ENCODE assay signal across 9 mouse cellular contexts in the genomic region with DNA sequence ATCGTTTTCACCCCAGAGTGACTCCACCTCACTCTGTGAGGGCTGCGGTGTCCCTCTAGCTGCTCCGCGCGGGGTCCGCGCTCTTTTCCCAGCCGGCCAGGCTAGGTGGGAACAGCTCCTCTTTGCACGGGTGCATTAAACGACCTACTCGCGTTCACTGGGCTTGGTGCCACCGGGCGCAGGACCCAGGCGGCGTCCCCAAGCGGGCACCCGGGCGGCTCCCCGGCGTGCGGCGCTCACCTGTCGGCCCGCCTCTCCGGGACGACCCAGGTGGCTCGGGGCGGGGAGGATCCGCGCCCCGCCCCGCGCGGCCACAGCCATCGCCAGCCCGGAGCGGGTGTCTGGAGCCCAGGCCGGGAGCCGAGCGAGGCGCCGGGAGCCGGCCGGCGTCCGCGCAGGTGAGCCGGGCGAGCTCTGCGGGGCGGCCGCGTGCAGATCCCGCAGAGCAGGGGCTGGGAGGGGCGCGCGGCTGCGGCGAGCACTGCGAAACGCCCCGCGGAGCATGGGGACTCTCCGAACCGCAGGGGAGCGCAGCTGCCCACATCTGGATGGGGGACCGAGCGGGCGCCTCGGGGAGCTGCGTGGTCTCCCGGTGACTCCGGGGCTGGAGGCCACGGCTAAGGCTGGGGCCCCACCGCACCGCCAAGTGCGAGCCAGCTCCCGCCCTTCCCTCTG. TPM values are rescaled to one million over a fixed set of nuclear protein-coding genes. Genes with fewer than 3 reads are reported as not detected.
DNase-seq lines count a peak whose midpoint lies in the region; ATAC-seq and TF ChIP-seq lines count a peak whose summit lies in the region.
"Had no signal": no experiment of that assay in that cellular context is flagged by ENCODE, and none has a peak within 500 bp of the region (broad histone marks: within the 10 kb centered on the region; RNA-seq: fewer than 3 reads in every experiment).

Gene Lypd6b, plus strand, starts transcription at position 313 of the 675 bp plus-strand sequence.

- H3K4me3 ChIP-seq in intestine, embryonic 15.5 days (replicated peaks), result peak within 1 kb of the TSS; percentile 60
- peak within 1 kb of the TSS; percentile 45 for H3K4me3 ChIP-seq in liver, postnatal 0 days (ENCODE audit: low read depth, low read length)
- peak within 1 kb of the TSS; percentile 55 for H3K4me3 ChIP-seq in olfactory bulb, adult 2 months (ENCODE audit: insufficient read depth, low read depth, low read length)

- no peak within 1 kb of the TSS for H3K27ac ChIP-seq in intestine, embryonic 15.5 days
- no peak within 1 kb of the TSS for H3K27ac ChIP-seq in liver, postnatal 0 days (ENCODE audit: low read depth)
- no peak within 1 kb of the TSS for H3K27ac ChIP-seq in olfactory bulb, adult 2 months (ENCODE audit: insufficient read depth, low read depth, low read length)

- no peak for TF ChIP-seq CTCF in liver, postnatal 0 days (IDR thresholded peaks at IDR 0.05; ENCODE audit: low read depth)
- TF ChIP-seq CTCF in olfactory bulb, adult 2 months (IDR thresholded peaks at IDR 0.05; ENCODE audit: insufficient read depth, low read depth, low read length), result no peak

- under 1% methylated on average over 74 of the region's 79 CpGs for WGBS in intestine, embryonic 15.5 days
- WGBS in liver, postnatal 0 days (ENCODE audit: insufficient replicate concordance), result 1% methylated on average over 70 of the region's 79 CpGs
- WGBS in olfactory bulb, adult 2 months, result 3% methylated on average over 79 of the region's 79 CpGs

- no peak for TF ChIP-seq POLR2A in olfactory bulb, adult 2 months (IDR thresholded peaks at IDR 0.05; ENCODE audit: insufficient read depth, low read depth, low read length)

- 0 out of 2 replicates have a peak, but pooled peaks cover 7% of the 10 kb centered on the region for H3K4me1 ChIP-seq in intestine, embryonic 15.5 days (replicated peaks)
- peaks cover 9% of the 10 kb centered on the region for H3K4me1 ChIP-seq in liver, postnatal 0 days (ENCODE audit: insufficient read depth)
- H3K4me1 ChIP-seq in olfactory bulb, adult 2 months (ENCODE audit: control insufficient read depth, insufficient read depth, low read length), result peaks cover 13% of the 10 kb centered on the region

- TF ChIP-seq EP300 in liver, postnatal 0 days (IDR thresholded peaks at IDR 0.05; ENCODE audit: low read depth), result no peak

- H3K27me3 ChIP-seq in intestine, embryonic 15.5 days (replicated peaks), result peaks cover 11% of the 10 kb centered on the region; the same call in 1 of the 2 replicates
- H3K27me3 ChIP-seq in liver, postnatal 0 days (ENCODE audit: insufficient read depth, low read length), result peaks cover 45% of the 10 kb centered on the region
- H3K27me3 ChIP-seq: CH12.LX had no signal

- peak within 1 kb of the TSS; percentile 99 for H3K4me2 ChIP-seq in intestine, embryonic 15.5 days (replicated peaks)
- H3K4me2 ChIP-seq in liver, postnatal 0 days (ENCODE audit: low read depth, low read length), result peak within 1 kb of the TSS; percentile 74

- no peaks in the 10 kb centered on the region for H3K9me3 ChIP-seq in intestine, embryonic 15.5 days
- H3K9me3 ChIP-seq in liver, postnatal 0 days (ENCODE audit: low read length), result no peaks in the 10 kb centered on the region

- ATAC-seq in intestine, embryonic 15.5 days, result peak; percentile 94
- peak; percentile 44 for ATAC-seq in liver, postnatal 0 days

- peak; percentile 39 to 49 for DNase-seq in cerebellum, postnatal 14 days
- DNase-seq in cerebellum, adult 9-11 months, result no peak
- peak; percentile 45 for DNase-seq in urinary bladder, postnatal 14 days (ENCODE audit: low spot score)
- DNase-seq in urinary bladder, postnatal 4 days (ENCODE audit: low spot score in 2 of 2), result no peak
- no peak for DNase-seq in liver, postnatal 0 days
- DNase-seq in frontal cortex, postnatal 36 days (ENCODE audit: low spot score in 2 of 2), result no peak

- no peaks in the 10 kb centered on the region for H3K36me3 ChIP-seq in intestine, embryonic 15.5 days
- H3K36me3 ChIP-seq in liver, postnatal 0 days (replicated peaks; ENCODE audit: insufficient read depth, low read length), result no peaks in the 10 kb centered on the region

- peak within 1 kb of the TSS; percentile 58 for H3K9ac ChIP-seq in intestine, embryonic 15.5 days
- H3K9ac ChIP-seq in liver, postnatal 0 days (replicated peaks), result no peak within 1 kb of the TSS

RNA-seq across cellular contexts. Expression of gene Lypd6b, which starts in this region (rescaled TPM):
- polyA plus RNA-seq in intestine, embryonic 15.5 days (2015; fragmentation: Nextera tagmentation; extraction: Ambion mirVana), result 2.0 and 2.8 TPM in 2 replicates
- not detected in 2 replicates for polyA plus RNA-seq in liver, postnatal 0 days (2015; fragmentation: Nextera tagmentation; extraction: Ambion mirVana)
- not detected in 2 replicates for polyA plus RNA-seq in olfactory bulb, adult 2 months (2012; ENCODE audit: insufficient read depth, insufficient read length, low replicate concordance, missing spikeins)

Comparison
In these comparisons a context has a peak if more than half of its experiments do, and no peak if none do; other contexts are left out.
1. DNase-seq: peak in cerebellum, postnatal 14 days (2 of 2) and urinary bladder, postnatal 14 days (single experiment); none in cerebellum, adult 9-11 months (single experiment), urinary bladder, postnatal 4 days (0 of 2), liver, postnatal 0 days (single experiment) and frontal cortex, postnatal 36 days (0 of 2).
2. Peak in ATAC-seq, H3K4me3 ChIP-seq and H3K4me2 ChIP-seq in liver, postnatal 0 days; RNA of the gene not detected or under 1 TPM.
3. Peak in every context shown above with its lines, with median percentiles within 50 percentile points of each other: H3K4me3 ChIP-seq.